Mouse (Mus musculus) neural tube, embryonic 10.5 days (tissue): ENCODE measurements around the gene Pspn.

Experiments
- DNase-seq: peaks from one replicate; pipeline ENCODE4 v3.0.0-alpha.2; 2017; ENCODE audit warnings: low spot score; ENCODE audit errors: extremely low spot score

Gene Pspn

GRCm38 (mm10) chr17:56997029-56997667, 2.7 kb downstream of the Pspn start, which contains the start of gene Alkbh7:
Alkbh7 (plus strand) TSS chr17:56997339.
- peak; percentile 93 for DNase-seq

DNA sequence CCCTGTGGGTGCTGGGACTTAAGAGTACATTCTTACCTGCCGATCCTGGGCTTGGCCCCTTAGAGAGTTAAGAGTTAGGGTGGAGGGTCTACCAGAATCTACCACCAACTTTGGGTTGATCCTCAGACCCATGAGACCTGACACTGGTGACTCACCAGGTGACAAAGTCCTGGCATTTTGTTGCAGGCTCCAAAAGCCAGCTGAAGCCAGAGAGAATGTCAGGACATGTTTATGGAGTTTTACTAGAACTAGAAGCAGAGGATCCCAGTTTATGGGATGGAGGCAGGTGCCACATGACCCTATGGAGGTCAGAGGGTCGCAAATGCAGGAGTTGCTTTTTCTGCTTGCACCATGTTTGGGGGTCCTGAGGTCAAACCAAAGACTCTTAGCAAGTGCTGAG, 3.3 kb downstream of the Pspn start:
- no peak for DNase-seq

DNA sequence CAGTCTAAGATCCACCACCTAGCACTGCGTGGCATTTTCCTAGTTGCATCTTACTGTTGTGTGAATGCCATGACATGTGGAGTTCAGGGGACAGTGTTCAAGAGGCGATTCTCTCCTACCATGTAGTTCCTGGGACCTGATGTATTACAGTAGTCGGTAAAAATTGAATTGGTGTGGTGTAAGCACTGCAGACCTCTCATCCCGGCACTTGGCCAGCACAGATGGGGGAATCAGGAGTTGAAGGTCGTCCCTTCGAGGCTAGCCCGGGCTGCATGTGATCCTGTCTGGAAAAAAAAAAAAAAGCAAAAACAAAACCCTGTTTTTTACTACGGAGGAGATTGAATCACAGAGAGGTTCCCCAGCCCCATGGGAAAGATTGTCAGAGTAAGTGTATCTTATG, 4.8 kb downstream of the Pspn start:
- DNase-seq = no peak

DNA sequence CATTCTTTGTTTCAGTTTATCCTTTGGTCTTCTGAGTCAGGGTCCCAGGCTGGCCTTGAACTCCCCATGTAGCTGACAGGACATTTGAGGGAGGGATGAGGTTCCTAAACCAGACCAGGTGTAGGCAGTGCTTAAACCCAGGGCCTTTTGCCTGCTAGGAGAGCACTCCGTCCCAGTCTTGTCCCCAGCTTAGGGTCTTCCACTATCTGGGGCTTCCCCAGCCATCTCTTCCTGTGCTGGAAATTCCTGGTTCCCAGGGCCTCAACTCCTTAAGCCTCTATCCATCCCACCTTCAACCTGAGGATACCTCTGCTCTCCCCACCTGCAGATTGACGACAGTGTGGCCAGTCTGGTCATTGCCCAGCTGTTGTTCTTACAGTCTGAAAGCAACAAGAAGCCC, 8.9 kb downstream of the Pspn start:
- DNase-seq = no peak

- peak; percentile 93 for DNase-seq
Measured at GRCm38 (mm10) chr17:56990115-56990746, 9.6 kb downstream of the Pspn start, which contains the start of gene Clpp. Clpp (plus strand) TSS chr17:56990305.

DNA sequence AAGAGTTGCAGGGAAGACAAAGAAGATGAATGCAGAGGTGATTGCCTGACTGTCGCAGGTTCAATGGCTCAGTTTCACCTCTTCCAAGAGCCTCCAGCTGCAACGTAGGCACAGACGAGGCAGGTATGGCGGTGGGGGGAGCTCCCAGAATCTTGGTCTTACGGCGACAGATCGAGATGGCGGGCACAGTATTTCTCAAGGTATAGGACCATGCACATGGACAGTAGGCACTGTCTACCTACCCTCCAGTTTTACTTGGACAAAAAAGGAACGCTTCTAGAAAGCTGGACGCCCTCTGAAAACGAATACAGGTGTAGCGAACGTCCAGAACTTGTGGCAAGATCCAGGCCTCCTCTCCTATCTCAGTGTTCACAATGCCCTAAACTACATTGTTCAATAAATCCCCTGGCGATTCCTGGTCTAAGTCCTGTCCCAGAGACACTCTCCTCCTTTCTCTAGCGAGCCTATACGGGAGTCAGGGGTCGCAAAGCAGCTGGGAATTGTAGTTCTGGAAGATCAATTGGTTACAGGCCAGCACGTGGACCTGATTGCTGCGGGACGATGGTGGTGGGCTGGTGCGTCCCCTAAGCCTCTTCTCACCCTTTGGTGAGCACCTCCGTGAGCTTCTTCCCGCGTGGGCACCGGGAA, 10.2 kb downstream of the Pspn start:
- no peak for DNase-seq

DNA sequence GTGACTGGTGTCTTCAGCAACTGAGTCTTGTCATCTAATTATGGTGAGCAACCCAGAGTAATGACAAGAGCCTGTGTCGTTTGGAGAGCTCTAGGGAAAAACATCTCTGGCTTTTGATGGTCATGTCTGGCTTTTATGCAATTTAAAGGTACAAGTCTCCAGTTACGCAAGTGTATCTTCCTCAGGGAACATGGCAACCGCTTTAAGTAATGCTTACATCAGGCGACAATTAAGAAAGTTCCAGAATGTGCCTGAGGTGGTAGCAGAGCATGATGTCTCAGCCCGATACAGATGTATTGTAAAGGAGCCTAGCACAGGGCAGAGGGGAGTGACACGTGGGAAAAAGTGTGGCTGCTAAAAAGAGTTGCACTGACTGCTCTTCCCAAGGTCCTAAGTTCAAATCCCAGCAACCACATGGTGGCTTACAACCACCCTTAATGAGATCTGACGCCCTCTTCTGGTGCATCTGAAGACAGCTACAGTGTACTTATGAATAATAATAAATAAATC, 10.8 kb downstream of the Pspn start:
- no peak for DNase-seq

- no peak for DNase-seq
Measured at GRCm38 (mm10) chr17:56988441-56988840, 11.4 kb downstream of the Pspn start.

DNA sequence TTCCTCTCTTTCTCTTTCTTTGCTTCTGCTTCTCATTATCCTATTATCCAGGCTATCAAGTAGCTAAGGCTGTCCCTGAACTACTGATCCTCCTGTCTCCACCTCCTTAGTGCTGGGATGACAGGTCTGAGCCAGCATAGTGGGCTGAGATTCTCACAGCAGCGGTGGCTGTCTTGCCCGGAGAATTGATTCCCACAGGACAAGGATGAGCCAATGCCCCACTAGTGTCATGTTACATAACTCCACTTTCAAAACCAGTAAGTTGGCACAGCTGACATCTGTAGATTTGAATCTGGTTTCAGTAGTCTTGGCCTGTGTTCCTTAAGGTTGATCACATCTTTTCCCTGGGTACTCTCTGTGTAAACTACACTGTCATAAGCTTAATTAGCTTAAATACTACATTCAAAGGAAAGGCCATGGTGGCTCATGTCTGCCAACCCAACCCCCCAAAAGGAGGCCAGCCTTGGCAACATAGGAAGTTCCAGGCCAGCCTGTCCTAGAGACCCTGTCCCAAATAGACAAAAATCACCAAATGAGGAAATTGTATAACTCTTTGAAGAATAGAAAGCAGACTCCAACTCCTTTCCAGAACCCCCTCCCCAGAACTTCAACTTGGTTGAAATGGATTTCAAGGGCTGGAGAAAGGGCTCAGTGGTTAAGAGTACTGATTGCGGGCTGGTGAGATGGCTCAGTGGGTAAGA, 13.6 kb downstream of the Pspn start:
- no peak for DNase-seq

DNA sequence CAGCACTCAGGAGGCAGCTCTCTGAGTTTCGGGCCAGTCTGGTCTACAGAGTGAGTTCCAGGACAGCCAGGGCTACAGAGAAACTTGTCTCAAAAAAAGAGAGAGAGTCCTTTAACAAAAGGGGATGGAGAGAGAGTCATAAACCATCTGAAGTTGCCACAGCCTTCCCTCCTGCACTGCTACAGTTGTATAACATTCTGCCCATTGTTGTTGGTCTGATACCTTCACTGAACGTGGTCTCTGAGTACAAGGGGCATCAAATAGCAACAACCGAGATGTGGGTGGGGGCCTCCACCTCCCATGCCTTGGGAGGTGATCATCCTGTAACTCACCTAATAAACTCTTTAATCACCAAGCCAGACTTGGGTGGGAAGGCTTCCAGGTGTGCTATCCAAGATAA, 14.2 kb downstream of the Pspn start:
- no peak for DNase-seq

DNA sequence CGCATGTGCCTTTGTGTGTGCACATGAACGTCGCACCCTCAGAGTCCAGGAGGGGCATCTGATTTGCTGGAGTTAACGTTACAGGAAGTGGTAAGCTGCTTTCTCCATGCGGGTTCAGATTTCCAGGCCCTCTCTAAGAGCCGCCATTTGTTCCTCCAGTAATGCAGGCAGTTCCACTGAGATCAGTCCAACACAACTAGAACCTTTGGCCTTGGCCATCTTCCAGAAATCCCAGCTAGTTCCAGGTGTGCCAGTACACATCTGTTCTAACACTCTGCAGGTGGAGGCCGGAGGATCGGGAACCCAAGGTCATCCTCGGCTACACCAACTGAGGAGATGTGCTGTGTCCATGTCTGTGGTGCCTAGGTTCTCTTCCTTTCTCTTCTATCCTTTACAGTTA, 14.9 kb downstream of the Pspn start:
- DNase-seq = no peak

GRCm38 (mm10) chr17:56982013-56982412, 17.8 kb downstream of the Pspn start, which contains the start of gene Acer1:
Acer1 (minus strand) TSS chr17:56982126.
- DNase-seq = no peak

GRCm38 (mm10) chr17:56981049-56981448, 18.8 kb downstream of the Pspn start:
- DNase-seq = no peak

DNA sequence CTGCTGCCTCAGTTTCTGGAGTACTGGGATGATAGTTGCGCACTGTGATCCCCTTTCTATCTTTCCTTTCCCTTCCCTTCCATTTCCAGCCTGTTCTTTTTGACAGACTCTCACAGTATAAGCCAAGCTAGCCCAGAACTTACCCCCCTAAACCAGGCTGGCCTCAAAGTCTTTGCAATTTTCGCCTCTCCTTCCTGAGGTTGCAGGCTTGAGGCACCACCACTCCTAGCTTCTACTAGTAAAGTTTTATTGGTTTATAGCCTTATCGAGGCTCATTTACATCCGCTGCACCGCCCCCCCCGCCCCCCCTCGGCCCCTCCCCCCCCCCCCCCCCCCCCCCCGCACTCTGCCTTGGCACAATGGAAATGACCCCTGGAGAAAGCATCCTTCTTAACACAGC, 20.3 kb downstream of the Pspn start:
- no peak for DNase-seq

GRCm38 (mm10) chr17:56976531-56977390, 23.1 kb downstream of the Pspn start:
- DNase-seq = no peak

- no peak for DNase-seq
Measured at GRCm38 (mm10) chr17:56975391-56975790, 24.4 kb downstream of the Pspn start.

- no peak for DNase-seq
Measured at GRCm38 (mm10) chr17:56974708-56975240, 25.0 kb downstream of the Pspn start.

- DNase-seq = no peak
Measured at GRCm38 (mm10) chr17:56973956-56974707, 25.7 kb downstream of the Pspn start.

- no peak for DNase-seq
Measured at GRCm38 (mm10) chr17:56970081-56970480, 29.7 kb downstream of the Pspn start.

- no peak for DNase-seq
Measured at GRCm38 (mm10) chr17:56969321-56969720, 30.5 kb downstream of the Pspn start.
